Mouse (Mus musculus) kidney, adult 18-20 months (tissue): Measurements from ENCODE around the gene Pnpla1.

Source experiments
- DNase-seq: peaks from one replicate; pipeline ENCODE4 v3.0.0; 2021

Gene Pnpla1

GRCm38 (mm10) chr17:28885231-28885630 lies 27.0 kb downstream of the Pnpla1 start:
- no peak for DNase-seq

- DNase-seq, result no peak
These were observed 28.1 kb downstream of the Pnpla1 start for GRCm38 (mm10) chr17:28886266-28886665.

- DNase-seq, result no peak
These were observed 36.0 kb downstream of the Pnpla1 start for GRCm38 (mm10) chr17:28894050-28894767.

GRCm38 (mm10) chr17:28895217-28895875 lies 37.1 kb downstream of the Pnpla1 start:
- DNase-seq, result no peak

- DNase-seq, result no peak
These were observed 38.0 kb downstream of the Pnpla1 start for GRCm38 (mm10) chr17:28896095-28896780.

DNA sequence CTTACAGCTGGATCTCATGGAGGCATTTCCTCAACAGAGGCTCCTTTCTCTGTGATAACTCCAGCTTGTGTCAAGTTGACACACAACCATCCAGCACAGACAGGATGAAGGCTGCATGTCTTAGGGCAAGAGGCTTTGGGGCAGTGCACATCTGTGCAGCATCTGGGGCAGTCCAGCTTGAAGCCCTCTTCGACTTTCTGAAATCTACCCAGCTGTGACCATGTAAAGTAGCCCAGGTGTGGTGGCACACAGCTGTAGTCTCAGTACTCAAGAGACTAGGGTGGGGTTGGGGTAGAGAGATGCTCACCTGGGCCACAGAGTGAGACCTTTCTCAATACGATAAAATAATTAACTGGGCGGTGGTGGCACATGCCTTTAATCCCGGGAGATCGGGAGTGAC lies 39.6 kb downstream of the Pnpla1 start:
- DNase-seq, result no peak

DNA sequence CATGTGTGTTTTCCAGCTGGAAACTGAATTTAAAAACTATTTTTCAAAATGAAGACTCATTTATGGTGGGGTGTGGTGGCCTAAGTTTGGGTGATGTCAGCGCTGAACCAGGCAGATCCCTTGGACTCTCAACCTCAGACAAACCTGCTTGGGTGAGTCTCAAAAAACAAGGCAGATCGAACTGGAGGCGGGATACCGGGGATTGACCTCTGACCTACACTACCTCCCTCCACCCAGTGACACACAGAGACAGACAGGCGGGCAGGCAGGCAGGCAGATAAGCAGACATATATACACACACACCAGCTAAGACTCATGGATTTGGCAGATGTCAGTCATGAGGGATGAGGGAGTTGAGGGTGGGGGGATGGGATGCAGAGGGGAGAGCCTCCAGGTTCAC lies 40.0 kb downstream of the Pnpla1 start:
- no peak for DNase-seq

DNA sequence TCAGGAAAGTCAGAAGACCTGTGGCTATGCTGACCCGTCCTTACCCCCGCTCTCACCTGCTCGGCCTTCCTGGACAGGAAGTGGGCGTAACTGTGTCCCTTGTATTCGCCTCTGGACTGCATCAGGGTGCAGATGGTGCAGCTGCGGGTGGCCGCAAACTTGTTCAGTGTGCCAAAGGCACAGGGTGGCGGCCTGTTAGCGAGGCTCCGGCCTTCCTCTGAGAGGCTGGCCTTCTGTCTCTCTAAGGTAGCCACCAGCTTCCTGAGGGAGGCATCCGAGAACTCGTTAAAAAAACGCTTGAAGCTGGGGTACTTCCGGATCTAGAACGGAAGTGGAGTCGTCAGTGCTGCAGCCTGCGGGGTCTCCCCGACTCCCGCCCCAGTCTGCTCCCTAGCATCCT lies 41.2 kb downstream of the Pnpla1 start:
- no peak for DNase-seq

GRCm38 (mm10) chr17:28901559-28901958 lies 43.3 kb downstream of the Pnpla1 start:
- DNase-seq, result no peak

DNA sequence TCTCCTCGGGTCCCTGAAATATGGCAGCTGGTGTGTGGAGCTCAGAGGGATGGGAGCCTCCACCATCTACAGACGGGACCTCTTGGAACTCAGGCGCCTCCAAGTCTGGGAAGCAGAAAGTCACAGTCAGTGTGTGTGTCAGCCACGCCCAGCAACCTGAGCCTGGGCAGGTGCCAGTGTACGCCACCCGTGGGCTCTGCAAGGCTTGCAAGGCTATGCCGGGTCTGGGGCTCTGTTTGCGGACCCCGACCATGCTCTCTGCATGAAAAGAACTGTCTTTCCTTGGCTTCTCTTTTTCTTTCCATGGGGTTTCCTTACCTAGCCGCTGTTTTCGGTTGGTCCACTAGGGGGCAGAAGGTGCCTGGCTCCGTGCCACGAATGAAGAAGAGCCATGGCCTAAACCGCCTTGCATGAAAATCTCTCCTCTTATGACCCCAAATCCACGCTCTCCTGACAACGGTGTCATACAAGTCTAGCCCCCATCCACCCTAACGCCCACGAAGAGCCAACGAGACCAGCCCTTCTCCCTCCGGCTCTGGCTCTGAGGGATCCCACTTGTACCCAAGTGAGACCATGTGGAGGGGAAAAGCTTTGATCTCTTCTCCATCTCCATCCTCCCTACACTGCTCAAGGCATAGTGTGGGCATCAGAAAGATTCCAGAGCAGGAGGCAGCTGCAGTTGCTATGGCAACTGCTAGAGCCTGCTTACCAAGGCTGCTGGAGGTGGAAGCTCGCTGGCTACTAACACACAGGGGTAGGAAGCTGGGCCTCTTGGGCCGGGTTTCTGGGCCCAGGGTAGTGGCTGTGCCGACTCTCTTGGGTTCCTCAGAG lies 46.5 kb downstream of the Pnpla1 start:
- peak; percentile 80 for DNase-seq

GRCm38 (mm10) chr17:28905377-28905916 lies 47.2 kb downstream of the Pnpla1 start:
- no peak for DNase-seq

DNA sequence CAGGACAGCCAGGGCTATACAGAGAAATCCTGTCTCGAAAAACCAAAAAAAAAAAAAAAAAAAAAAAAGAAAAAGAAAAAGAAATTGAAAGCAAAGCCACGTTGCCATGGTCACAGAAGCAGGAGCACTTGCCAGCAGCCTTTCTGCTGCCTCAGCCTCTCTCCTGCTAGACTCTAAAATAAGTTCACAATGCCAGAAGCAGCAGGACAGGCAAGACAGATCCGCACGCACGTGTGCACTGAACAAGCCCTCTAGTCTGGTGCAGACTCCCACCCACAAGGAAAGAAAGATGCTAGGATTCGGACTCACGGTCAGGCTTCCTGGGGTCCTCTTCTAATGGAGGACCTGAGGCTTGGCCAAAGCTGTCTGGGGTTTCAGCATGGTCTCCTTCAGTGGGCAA lies 49.7 kb downstream of the Pnpla1 start:
- no peak for DNase-seq

DNA sequence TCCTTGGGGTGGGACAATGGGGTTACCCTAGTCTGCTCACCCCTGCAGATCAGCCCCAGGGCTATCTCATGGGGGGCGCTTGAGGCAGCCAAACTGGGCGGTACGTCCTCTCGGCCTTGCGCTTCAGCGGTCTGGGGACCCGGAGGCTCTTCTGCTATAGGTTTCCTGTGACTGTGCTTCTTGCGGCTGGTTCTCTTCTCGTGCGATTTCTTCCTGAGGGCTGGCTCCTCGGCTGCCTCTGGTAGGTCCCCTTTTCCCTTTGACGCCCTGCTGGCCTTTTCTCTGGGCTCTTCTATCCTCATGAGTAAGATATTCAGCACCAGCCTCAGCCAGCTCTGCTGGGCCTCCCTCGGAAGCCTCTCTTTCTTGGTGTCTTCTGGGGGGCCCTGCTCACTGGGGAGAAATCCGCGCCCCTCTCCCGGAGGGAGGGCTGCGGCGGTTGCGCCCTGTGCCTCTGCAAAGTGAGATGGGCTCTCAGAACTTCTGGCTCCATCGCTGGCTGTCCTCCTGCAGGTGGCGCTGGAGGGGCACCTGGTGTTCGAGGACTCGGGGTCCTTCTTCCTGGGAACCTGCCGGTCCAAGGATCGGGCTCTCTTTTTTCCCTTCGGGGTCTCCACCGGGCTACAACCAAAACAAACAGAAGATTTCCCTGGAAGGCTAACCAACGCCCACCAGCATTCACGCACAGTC lies 51.2 kb downstream of the Pnpla1 start:
- peak; percentile 66 for DNase-seq

GRCm38 (mm10) chr17:28910139-28910538 lies 51.9 kb downstream of the Pnpla1 start:
- peak; percentile 35 for DNase-seq

GRCm38 (mm10) chr17:28913200-28913599 lies 55.0 kb downstream of the Pnpla1 start:
- DNase-seq, result peak; percentile 75

DNA sequence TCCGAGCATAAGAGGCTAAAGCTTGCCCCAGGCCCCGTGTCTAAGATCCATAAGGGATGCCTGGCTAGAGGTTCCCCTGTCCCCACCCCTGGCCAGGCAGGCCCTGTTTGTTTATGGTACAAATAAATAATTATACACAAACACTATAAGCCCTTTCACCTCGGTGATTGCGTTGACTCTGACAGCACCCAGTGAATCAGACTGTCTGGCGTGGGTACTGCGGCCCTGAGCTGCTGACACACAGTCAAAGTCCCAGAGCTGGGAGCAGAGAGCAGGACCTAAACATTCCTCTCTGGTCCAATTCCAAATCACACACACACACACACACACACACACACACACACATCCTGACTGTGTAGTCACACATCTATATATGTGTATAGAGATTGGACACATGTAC lies 55.7 kb downstream of the Pnpla1 start:
- DNase-seq, result no peak

DNA sequence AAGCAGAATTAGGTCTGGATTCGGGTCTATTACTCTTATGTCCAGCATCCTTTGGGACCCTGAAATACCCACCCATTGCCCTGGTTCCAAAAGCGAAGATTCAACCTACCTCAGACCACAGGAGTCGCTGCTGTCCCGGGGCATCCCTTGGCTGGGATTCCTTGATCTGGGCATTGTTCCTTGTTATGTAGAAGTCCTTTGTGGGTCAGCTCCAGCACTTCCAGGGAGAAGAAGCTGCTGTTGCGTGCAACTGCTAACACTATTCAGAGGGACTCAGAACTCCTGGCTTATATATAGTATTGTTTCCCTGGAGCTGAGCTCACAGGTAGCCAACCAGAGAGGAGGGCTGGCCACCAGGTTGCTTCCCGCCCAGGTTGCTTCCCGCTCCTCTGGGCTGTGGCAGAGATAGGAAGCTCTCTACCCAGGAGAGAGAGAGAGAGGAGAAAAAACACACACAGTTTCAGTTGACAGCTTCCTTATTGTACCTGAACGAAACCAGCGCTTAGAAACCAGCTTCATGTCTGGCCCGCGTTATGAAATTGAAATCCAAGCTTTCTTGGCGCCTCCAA lies 56.9 kb downstream of the Pnpla1 start, which contains the start of gene 4930539E08Rik:
TSS of gene 4930539E08Rik (minus strand) at position 265 of the 569 bp plus-strand sequence.
- no peak for DNase-seq

GRCm38 (mm10) chr17:28916520-28916919 lies 58.3 kb downstream of the Pnpla1 start:
- no peak for DNase-seq

DNA sequence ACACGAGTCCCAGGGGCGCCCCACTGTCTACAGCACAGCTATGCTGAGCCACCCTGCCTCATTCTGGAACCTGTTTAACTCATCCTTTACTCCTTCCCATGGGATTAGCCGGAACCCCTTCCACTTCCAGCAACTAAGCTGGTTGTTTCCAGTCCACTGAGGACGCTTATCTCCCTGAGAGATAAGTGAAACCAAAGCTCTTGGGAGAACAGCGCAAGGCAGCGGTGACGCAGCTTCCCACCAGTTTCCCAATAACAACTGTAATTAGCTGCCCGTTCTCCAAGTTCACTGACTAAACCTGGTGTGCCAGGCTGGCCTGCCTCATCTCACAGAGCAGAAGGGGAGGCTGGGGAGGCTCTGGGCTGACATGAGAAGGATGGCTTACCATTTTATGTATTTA lies 62.9 kb downstream of the Pnpla1 start:
- DNase-seq, result no peak

- DNase-seq, result no peak
These were observed 63.9 kb downstream of the Pnpla1 start for GRCm38 (mm10) chr17:28922096-28922495.

DNA sequence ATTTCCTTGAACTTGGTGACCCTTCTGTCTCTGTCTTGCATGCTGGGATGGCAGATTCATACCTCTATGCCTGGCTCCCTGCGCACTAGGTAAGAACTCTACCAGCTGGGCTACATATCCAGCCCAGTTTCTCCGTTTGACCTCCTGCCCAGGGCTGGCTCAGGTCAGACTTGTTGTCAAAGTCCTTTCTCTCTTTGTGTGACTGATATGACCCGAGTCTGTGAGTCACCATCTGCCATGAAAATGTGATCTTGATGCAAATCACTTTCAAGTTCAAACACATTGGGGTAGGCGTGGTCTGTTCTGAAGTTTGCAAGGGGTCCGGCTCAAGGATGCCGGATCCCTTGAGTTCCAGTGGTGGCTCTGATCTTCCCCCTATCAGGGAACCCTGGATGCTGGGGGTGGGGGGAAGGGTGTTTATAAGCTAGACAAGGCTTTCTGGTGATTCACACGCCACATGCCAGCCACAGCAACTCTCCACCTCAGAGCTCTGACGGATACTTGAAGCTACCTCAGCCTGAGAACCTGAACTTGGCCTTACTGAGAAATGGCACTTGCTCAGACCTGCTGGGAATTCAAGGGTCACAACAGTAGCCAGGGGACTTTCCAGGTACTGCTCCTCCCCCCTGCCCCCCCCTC lies 66.9 kb downstream of the Pnpla1 start:
- no peak for DNase-seq
